Mouse (Mus musculus) urinary bladder, postnatal 25 days (tissue): ENCODE measurements around the gene Gucy1a1.

Source experiments
- DNase-seq: peaks from one replicate; pipeline ENCODE4 v3.0.0; 2022; ENCODE audit warnings: low spot score

The Gucy1a1 gene

DNA sequence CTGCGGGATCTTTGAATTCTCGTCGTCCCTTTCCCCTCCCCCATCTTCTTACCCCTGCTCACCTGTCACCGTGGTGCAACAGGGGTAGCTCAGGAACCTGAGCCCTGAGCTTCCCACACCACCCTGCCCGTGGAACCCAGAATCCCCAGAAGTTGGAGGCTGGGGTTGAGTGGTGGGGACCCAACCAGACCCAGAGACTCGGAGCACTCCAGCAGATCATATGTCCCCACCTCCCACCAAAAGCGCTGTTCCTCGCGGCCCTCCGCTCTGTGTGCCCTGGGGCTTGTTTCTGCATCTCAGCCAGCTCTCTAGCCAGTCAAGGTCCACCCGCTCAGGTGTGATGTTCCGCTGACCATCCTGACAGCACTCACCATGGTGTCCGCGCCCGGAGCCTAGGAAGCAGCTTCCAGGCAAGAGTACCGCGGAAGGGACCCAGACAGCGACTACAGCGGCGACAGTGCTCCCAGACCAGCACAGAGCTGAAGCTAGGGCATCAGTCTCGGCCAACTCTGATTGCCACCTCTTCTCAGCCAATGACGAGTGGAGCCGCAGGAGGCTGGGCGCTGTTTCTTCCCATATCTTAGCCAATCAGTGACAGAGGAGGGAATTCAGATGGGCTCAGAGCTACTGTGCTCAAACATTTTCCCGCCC lies 71.3 kb downstream of the Gucy1a1 start, which contains the start of gene Gucy1b1:
Gene Gucy1b1, minus strand, starts transcription at position 489 of the 651 bp plus-strand sequence.
- DNase-seq, result peak; percentile 7

DNA sequence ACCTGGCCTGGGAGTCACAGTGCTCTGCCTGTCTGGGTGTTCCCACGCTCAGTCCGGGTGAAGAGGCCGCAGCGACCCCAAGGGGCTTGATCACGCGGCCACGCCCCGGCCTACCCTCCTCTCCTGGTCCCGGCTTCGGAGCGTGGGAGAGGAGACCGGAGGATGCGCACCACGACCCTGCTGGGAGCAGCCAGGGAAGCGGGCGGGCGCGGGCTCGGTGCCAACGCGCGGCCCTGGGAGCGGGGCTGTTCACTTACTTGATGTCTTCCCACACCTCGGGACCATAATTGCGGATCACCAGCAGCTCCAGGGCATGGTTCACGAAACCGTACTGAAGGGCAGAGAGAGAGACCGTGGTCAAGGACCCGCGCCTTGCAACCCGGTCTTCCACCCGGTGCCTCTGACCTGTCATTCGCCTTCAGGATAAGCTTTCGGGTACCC lies 71.8 kb downstream of the Gucy1a1 start:
- DNase-seq, result peak; percentile 23

DNA sequence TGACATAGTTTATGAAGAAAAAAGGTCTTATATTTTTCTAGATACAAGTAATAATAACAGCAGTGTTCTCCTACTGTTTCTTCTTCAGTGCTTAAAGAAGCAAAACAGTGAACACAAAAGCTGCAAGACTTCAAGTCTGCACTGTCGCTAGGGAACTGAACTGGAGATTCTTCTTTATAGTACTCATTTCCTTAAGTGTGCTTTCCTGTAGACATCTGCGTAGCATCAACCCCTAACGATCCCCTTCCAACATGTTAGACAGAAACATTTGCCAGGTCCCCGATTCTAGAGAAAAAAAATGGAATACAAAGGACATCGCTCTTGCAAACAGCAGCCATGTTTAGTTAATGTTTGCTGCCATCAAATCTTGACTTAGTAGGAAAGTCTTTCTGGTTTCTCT lies 77.8 kb downstream of the Gucy1a1 start:
- DNase-seq, result no peak

DNA sequence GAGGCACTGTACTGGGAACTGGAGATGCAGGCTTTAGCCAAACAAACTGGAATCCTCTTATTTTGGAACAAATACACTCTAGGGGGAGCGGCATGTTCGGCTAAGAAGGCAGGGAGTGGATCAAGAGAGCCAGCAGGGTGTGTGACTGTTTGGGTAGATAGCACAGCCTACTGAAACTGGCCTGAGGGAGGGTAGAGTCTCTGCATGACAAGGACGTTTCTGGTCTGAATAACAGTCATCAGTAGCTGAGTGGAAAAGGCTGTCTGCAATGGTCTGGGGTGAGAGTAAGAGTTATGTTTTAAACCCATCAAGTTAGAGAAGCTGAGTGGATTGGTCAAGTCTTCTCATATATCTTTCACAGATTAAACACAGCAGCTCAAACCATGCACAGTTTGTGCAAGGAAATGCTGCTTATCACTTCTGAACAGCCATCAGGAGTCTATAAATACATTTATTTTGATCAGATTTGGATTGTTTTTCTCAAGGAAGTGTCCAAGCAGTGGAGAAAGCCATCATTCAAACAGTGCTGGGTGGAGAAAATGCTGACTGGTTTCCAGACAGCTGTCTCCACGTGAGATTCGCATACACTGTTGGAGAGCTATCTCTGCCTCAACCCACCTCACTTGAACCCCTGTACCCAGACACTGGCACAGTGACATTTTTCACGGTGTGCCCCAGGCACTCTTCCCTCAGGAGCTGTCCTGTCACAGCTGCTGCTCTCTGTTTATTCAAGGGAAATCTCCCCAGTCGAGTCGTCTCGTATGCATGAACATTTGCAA lies 84.0 kb downstream of the Gucy1a1 start:
- DNase-seq, result no peak

GRCm38 (mm10) chr3:82057201-82057600 lies 88.4 kb downstream of the Gucy1a1 start:
- DNase-seq, result no peak

DNA sequence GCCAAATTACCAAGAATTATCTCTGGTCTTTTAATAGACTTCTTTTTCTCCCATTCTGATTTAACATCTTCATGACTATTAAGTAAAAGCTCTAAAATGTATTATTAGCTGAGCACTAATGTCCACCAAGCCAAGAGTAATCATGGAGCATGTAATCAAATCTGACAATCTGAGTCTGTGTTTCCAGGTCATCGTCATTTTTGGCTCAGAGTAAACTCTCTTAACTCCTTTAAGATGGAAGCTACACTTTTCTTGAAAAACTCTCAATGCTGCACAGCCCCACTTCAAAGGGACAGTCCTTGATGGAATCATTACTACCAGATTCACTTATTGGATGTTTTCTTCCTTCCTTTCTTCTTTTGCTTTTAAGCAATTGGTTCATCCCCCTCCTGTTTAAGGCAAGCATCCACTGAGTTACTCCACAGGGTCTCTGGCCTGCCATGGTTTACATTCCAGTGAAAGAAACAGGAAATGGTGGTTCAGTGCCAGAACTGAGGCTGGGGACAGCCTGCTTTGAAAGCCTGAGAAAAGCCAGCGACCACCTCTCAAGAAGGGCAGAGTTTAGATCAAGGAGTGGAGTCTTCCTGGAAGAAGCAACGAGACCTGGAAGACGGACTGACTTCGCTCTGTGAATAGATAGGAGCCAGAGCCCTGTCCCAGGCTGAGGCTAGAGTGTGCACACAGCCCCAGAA lies 91.2 kb downstream of the Gucy1a1 start:
- no peak for DNase-seq

- no peak for DNase-seq
These were observed 93.6 kb downstream of the Gucy1a1 start for GRCm38 (mm10) chr3:82052029-82052428.

DNA sequence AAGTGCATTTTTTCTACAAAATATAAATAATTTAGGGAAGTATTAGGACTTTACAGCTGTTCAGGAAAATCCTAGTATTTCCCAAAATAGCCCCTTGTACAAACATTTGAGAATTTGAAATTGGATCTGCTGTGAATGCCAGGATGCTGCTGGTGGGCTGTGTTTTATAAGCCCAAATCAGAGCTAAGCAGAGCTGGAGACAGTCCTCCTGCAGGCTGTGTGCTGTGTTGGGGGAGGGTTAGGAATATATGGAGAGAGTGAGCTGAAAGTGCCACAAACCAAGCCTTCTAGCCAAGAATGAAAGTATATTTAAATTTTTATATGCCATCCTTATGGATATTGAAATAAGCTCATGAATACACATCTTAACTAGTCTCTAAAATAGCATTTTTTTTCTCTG lies 94.1 kb downstream of the Gucy1a1 start:
- no peak for DNase-seq

DNA sequence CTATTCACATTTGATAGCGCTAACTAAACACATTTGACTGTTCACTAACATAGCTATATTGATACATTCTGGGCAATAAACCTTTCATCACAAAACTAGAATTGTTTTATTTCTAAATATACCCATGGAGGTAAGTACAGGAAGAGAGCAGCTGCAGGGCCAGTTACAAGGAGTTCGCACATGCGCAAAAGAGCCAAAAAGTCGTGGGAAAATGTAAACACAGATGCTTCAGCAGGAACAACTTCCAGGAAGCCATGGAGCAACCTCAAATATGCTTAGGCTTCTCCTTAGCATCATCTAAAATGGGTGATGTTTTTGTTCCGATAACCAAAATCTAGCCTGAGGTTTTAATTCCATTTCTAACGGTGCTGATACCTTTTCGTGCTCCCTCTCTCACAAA lies 96.9 kb downstream of the Gucy1a1 start:
- DNase-seq, result no peak

GRCm38 (mm10) chr3:82048078-82048477 lies 97.5 kb downstream of the Gucy1a1 start:
- no peak for DNase-seq

DNA sequence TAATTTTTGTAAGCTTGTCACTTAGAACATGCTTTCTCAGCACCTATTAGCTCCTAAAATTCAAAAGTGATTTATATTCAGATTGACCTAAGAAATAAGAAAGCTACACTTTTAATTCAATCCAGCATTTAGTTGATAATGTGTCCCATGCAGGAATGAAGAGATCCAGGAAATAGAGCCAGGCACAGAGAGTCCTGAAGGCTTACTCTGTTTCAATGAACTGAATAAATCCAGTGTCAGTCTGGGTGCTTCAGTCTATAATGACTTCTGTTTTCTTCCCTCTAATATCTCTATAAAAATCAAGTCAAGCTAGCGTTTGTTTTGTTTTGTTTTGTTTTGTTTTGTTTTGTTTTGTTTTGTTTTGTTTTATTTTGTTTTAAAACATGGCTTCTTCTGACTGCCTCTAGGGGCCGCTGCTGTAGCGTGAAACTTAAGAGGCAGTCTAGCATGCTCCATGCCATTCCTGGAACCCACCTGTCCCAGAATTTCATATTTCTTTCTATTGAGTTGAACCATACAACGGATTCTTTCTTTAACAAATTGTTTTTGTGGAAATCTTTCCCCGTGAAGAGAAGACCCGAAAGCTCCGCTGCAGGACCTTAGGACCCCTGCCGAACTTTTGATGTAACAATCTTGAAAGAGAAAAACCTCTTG lies 98.4 kb downstream of the Gucy1a1 start:
- DNase-seq, result peak; percentile 42

- no peak for DNase-seq
These were observed 99.5 kb downstream of the Gucy1a1 start for GRCm38 (mm10) chr3:82046087-82046486.

DNA sequence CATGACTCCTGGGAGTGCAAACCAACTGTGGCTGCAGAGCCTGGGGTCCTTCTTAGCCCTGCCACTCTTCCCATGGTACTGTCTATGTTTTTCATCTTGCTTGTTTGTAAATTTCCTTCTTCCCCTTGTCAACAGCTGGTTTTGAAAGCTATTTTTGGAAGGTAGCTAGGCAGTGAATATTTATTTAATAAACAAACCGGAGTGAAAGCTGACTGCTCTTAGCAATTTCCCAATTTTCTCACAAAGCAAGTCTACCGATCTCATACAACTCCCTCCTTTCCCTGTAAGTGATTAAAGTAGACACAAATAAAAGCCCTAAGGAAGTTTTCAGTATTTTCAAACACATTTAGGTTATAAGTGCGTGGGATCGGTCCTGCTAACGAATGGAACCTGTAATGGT lies 100.7 kb downstream of the Gucy1a1 start:
- no peak for DNase-seq

GRCm38 (mm10) chr3:82043676-82044075 lies 101.9 kb downstream of the Gucy1a1 start:
- DNase-seq, result no peak
